Mouse (Mus musculus): ENCODE measurements around the gene Sfswap. TPM values are rescaled to one million over a fixed set of nuclear protein-coding genes. Genes with fewer than 3 reads are reported as not detected.

Sfswap gene
- total RNA-seq, 2 experiments from 2014 or later: 88.9 to 103 TPM

- intact Hi-C loops (cut with DNase I): no loop called here
- no peak for DNase-seq (ENCODE audit: low spot score in 2 of 2)
Measured at GRCm38 (mm10) chr5:129523166-129523565, 22.1 kb downstream of the Sfswap start.

DNA sequence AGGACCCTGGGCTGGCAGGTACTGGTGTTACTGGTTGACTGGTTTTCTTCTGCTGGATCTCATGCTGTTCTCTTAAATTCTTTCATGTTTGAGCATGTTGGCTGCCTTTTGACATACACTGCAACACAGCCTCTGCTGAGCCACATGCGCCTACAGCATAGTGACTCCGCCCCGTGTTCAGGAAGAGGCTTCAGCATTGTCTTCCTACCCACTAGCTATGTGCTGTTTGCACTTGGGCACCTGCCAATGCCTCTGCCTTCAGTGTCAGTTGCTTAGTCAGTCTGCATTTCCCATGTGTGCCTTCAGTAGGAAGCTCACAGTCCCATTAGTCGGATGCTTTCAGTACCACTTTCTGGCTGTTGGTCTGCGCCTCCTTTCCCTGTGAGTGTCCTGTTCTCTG is 23.7 kb downstream of the Sfswap start:
- intact Hi-C loops (cut with DNase I): no loop called here

DNA sequence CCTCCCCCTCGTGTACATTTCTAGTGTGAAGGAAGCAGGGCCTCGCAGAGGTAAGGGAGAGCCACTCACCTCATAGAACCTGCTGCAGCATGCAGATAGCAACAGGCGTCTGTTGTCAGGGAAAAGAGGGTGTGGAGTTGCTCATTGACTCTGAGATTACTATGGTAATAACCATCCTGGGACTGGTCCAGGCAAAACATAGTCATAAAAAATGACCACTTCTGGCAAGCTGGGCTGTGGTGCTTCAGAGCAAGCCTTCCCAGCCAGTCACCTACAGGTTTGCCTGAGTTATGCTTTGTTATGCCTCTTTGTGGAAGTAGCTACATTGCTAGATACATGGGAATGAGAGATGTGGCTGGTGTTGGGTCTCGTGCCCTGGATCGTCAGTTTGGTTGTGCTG is 26.1 kb downstream of the Sfswap start:
- intact Hi-C loops (cut with DNase I): no loop called here
- DNase-seq (ENCODE audit: low spot score in 2 of 2): no peak

More for the DNA sequence above, 23.7 kb downstream of the Sfswap start:
- DNase-seq (ENCODE audit: low spot score in 2 of 2): peak in 1 of 2 experiments; percentile 61

DNA sequence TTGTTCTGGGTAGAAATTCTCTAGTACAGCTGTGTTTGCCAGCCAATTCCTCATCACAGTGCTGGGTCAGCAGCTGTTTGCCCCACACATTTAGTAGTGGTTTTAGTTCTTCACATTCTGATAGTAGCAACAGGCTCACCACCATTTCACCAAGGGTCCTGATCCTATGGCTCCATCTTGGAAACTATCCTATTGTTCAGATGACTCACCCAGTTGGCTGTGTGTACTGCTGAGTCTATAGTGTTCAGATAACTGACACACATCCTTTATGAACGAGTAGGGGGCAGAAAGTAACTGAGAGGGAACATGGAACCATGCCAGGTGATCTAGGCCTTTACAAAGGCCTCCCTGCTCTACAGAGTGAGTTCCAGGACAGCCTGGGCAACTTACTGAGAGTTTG is 28.6 kb downstream of the Sfswap start:
- no peak for DNase-seq (ENCODE audit: low spot score in 2 of 2)
- intact Hi-C loops (cut with DNase I): no loop called here

DNA sequence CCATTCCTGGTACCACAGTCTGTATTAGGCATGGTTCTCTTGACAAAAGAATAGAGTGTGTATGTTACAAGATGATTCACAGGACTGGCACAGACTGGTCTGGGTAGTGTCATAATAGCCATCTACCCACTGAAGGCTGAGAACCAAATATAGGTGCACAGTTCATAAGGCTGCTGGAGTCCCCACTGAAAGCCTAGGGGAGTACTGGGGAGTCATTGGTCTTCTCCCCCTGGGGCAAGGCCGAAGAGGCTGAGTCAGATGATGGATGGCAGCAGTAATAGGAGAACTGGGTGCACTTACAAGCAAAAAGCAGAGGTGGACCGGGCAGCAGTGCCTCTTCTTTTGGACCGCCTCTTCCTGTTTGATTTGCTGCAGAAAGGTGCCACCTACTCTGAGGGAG is 32.7 kb downstream of the Sfswap start:
- DNase-seq (ENCODE audit: low spot score in 2 of 2): peak in 1 of 2 experiments; percentile 25
- intact Hi-C loops (cut with DNase I): loop anchor here (1.0 to 5.0 kb wide), 3 partner anchors 47 to 81 kb away; no protein-coding TSS in a partner anchor

GRCm38 (mm10) chr5:129534500-129534899 is 33.5 kb downstream of the Sfswap start:
- intact Hi-C loops (cut with DNase I): loop anchor here (1.0 to 5.0 kb wide), 3 partner anchors 46 to 82 kb away; no protein-coding TSS in a partner anchor
- peak; percentile 73 to 92 for DNase-seq (ENCODE audit: low spot score in 2 of 2)

DNA sequence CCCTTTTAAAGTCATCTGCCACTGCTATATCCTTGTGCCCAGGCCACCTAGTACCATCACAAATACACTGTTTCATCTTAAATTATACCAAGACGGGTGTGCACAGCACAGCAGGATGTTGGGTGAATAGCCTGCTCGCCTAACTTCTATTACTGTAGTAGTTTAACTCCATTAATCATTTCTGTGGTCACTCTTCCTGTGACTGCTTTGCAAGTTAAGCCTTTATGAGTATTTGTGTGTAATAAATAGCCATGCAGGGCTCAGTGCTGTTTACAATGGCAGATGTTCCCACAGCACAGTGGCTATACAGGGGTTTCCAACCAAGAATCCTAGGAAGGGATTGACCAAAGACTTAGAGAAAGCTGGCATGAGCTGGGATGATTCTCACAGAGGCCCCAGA is 34.0 kb downstream of the Sfswap start:
- intact Hi-C loops (cut with DNase I): no loop called here
- no peak for DNase-seq (ENCODE audit: low spot score in 2 of 2)

- no peak for DNase-seq (ENCODE audit: low spot score in 2 of 2)
- intact Hi-C loops (cut with DNase I): no loop called here
Measured at GRCm38 (mm10) chr5:129535431-129535830, 34.4 kb downstream of the Sfswap start.

DNA sequence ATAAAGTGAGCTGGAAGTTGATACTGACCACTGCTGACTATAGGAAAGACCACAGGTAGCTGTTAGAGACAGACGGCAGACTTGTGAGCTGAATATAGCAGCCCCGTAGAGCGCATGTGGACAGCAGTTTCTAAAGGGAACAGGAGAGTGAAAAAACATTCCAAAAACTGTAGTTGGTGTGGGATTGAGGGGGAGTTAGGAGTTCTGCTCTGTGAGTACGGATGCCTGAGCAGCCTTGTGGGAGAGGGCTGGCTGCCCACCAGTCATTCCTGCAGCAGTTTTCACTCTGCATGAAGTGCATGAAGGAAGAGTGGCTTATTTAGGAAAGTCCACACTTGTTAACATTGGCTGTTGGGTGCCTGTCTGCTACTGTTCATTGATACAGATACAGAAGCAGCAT is 37.8 kb downstream of the Sfswap start:
- intact Hi-C loops (cut with DNase I): no loop called here
- DNase-seq (ENCODE audit: low spot score in 2 of 2): peak in 1 of 2 experiments; percentile 82

- intact Hi-C loops (cut with DNase I): no loop called here
- DNase-seq (ENCODE audit: low spot score in 2 of 2): no peak
Measured at GRCm38 (mm10) chr5:129542236-129542635, 41.2 kb downstream of the Sfswap start.

GRCm38 (mm10) chr5:129545787-129546186 is 44.8 kb downstream of the Sfswap start:
- peak; percentile 35 to 79 for DNase-seq (ENCODE audit: low spot score in 2 of 2)
- intact Hi-C loops (cut with DNase I): no loop called here

- intact Hi-C loops (cut with DNase I): no loop called here
- DNase-seq (ENCODE audit: low spot score in 2 of 2): no peak
Measured at GRCm38 (mm10) chr5:129549716-129550115, 48.7 kb downstream of the Sfswap start.

DNA sequence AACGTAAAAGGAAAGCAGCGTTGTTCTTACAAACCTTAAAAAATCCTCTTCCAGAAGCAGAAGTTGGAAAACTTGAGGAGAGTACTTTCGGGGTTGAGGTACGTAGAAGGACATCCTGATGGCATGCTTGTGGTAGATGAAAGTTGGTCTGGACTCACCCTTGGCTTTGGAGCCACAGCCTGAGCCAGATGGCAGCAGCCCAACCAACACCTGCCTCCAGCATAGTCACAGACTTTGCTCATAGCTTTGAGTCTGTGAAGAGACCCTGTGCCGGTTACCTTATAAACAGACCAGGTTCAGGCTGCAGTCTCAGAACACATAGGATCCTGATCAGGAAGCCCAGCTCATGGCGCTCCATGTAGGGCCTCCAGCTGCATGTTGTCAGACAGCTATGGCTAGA is 49.8 kb downstream of the Sfswap start:
- intact Hi-C loops (cut with DNase I): no loop called here

GRCm38 (mm10) chr5:129551991-129552390 is 51.0 kb downstream of the Sfswap start:
- no peak for DNase-seq (ENCODE audit: low spot score in 2 of 2)
- intact Hi-C loops (cut with DNase I): no loop called here

More for the DNA sequence above, 49.8 kb downstream of the Sfswap start:
- DNase-seq (ENCODE audit: low spot score in 2 of 2): no peak

- intact Hi-C loops (cut with DNase I): no loop called here
- DNase-seq (ENCODE audit: low spot score in 2 of 2): peak in 1 of 2 experiments; percentile 61
Measured at GRCm38 (mm10) chr5:129553642-129554041, 52.6 kb downstream of the Sfswap start.

DNA sequence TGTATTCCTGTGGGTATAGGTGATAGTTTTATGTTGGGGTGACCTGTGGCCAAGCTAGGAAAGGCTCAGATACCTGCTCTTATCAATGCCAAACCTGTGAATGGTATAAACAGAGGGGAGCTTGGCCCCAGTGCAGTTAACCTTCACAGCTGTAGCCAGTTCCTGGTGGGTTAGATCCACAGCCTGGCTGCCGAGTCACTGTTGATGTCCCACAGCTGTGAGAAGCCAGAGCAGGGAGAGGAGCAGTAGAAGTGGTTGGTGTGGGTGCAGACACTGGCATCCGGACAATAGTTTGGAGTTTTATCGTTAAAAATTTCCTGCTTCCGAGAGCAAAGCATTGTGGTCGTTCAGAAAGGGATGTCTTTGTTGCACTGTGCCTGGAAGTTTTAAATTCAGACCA is 57.6 kb downstream of the Sfswap start:
- intact Hi-C loops (cut with DNase I): no loop called here
- no peak for DNase-seq (ENCODE audit: low spot score in 2 of 2)

- intact Hi-C loops (cut with DNase I): no loop called here
Measured at GRCm38 (mm10) chr5:129559283-129559682, 58.3 kb downstream of the Sfswap start.

GRCm38 (mm10) chr5:129562342-129562741 is 61.3 kb downstream of the Sfswap start:
- no peak for DNase-seq (ENCODE audit: low spot score in 2 of 2)
- intact Hi-C loops (cut with DNase I): no loop called here

More at GRCm38 (mm10) chr5:129559283-129559682, 58.3 kb downstream of the Sfswap start:
- DNase-seq (ENCODE audit: low spot score in 2 of 2): no peak

DNA sequence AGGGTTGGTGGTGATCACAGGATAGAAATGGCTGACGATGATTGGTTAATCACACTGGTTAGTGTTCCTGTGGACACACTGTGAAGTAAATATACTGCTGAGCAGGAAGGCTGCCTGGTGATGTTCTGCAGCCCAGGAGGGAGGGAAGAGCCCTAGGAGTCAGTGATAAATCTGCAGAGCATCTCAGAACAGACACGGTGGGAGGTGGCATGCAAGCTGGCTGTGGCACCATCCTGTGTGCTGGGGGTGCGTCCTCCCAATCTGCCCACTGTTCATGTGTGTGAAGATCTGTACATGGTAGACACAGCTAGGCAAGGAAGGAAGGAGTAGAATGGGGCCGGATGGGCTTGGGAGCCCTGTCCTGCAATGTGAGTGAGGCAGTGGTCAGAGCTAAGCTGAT is 67.6 kb downstream of the Sfswap start:
- intact Hi-C loops (cut with DNase I): no loop called here
- DNase-seq (ENCODE audit: low spot score in 2 of 2): peak in 1 of 2 experiments; percentile 68

GRCm38 (mm10) chr5:129578201-129578600 is 77.2 kb downstream of the Sfswap start:
- DNase-seq (ENCODE audit: low spot score in 2 of 2): no peak
- intact Hi-C loops (cut with DNase I): no loop called here

DNA sequence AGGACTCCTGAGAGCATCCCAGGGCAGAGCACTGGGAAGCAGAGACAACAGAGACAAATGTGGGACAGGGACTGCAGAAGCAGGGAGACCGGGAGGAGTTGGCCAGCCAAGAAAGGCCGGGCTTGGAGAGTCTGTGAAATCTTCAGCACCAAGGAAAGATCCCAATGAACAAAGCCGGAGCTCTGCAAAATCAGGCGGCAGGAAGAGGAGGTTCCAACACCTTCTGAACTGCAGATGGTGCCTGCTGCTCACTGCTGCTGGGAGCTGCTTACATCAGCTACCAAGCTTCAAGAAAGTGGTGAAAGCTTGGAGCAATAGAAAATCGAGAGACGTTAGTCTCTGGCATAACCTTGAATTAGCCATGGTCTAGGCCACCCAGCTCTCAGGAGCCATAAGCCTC is 79.0 kb downstream of the Sfswap start:
- intact Hi-C loops (cut with DNase I): loop anchor here (1.0 to 2.0 kb wide), 2 partner anchors 46 to 123 kb away; no protein-coding TSS in a partner anchor

DNA sequence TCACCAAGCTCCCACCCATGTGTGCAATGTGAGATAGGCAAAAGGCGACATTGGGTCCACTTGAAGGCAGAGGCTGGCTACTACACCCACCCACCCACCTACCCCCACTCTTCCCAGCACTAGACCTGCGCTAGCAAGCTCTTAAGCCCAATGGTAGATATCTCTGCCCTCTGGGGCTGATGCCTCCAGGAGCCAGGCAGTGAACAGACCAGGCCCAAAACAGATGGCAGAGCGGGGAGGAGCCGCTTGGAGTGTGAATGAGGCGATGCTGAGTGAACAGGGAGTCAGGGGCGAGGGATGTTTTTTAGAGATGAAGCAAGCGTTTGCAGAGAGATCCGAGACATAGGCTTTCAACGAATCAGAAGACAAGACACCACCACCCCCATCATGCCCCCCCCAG is 79.6 kb downstream of the Sfswap start:
- DNase-seq (ENCODE audit: low spot score in 2 of 2): peak; percentile 57 to 90
- intact Hi-C loops (cut with DNase I): loop anchor here (1.0 to 2.0 kb wide), 2 partner anchors 46 to 124 kb away; no protein-coding TSS in a partner anchor

More for the DNA sequence above, 79.0 kb downstream of the Sfswap start:
- peak; percentile 61 to 87 for DNase-seq (ENCODE audit: low spot score in 2 of 2)
